Mouse (Mus musculus): ENCODE measurements at regions not wholly inside any gene's neighbourhood (a gene's known extent, or its start where the extent isn't known, plus 50 kb on each side); places are given as distances from the start of the nearest gene placed in this dataset.
A peak's percentile ranks its signal among the peaks of the same experiment; 100 is the strongest.

DNA sequence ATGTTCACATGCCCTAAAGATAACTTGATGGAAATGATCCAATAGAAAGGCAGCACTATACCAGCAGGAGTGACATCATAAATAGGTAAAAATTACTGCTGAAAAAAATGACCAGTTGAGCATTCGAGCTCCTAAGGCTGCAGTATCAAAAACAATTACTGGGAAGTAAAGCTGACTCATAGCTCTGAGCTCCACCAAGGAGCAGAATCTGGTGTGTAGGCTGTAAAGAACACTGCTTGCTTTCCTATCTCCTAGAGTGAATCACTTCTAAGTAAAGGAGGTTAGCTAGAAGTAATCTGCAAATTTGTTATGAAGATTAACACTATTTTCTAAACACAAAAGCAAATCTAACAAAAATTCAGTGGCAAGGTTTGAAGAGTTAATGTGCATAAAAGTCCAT is 224.9 kb upstream of the 4933436I01Rik start:
- DNase-seq (ENCODE audit: low spot score) = peak; percentile 2
